Mouse (Mus musculus) stomach, postnatal 0 days (tissue): ENCODE measurements at regions not wholly inside any gene's neighbourhood (a gene's known extent, or its start where the extent isn't known, plus 50 kb on each side); places are given as distances from the start of the nearest gene placed in this dataset.

Experiments used
- CTCF ChIP-seq: IDR thresholded peaks from 2 replicates; pipeline ENCODE4 v1.5.1; 2016; ENCODE audit warnings: antibody characterized with exemption, low read depth, mild to moderate bottlenecking, moderate library complexity
- EP300 ChIP-seq: optimal IDR thresholded peaks from 2 replicates; pipeline ENCODE3; 2016; ENCODE audit warnings: antibody characterized with exemption

DNA sequence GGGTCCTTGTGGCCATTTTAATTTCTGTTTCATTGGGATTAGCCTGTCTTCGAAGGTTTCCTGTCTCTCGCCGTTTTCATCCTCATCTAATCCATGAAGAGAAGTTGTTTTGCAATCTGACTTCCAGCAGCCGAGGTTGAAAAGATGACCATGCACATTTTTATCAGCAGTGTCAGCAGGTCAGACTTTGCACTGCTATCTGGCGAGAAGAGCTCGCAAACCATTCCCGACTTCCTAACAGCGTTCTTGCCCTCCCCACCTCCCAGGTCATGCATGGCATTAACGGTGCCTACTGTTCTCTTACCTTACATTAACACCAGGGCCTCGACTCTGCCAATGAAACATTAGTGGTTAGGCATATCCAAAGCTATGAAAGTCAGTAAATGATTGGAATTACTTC, 60.1 kb upstream of the Elovl6 start:
- TF ChIP-seq CTCF (no peak), EP300 (no peak)
